Mouse (Mus musculus): ENCODE data around the gene Rabgap1.
A peak's percentile ranks its signal among the peaks of the same experiment; 100 is the strongest.
"Not testable (repeated sequence)": the region's sequence is repeated elsewhere in the genome, so short reads cannot be mapped to it uniquely, and the experiment has no call there.

Rabgap1 gene

GRCm38 (mm10) chr2:37442611-37443591 lies at the start of gene Rabgap1, which contains the start of the genes Zbtb26 and Zbtb6:
Gene Rabgap1 (plus strand): TSS chr2:37443279.
Gene Zbtb26 (minus strand): TSS chr2:37443135.
Gene Zbtb6 (minus strand): TSS chr2:37443171.
- peak; percentile 93 for DNase-seq (ENCODE audit: low read depth)

- DNase-seq (ENCODE audit: low read depth), result no peak
Measured at GRCm38 (mm10) chr2:37395539-37395938, 47.5 kb upstream of the Rabgap1 start.

- no peak for DNase-seq (ENCODE audit: low read depth)
Measured at GRCm38 (mm10) chr2:37421903-37422302, 21.2 kb upstream of the Rabgap1 start.

- peak; percentile 96 for DNase-seq (ENCODE audit: low read depth)
Measured at GRCm38 (mm10) chr2:37422306-37423304, 20.5 kb upstream of the Rabgap1 start, which contains the start of gene Rc3h2. Gene Rc3h2 (minus strand): TSS chr2:37422903.

- DNase-seq (ENCODE audit: low read depth), result no peak
Measured at GRCm38 (mm10) chr2:37423671-37424070, 19.4 kb upstream of the Rabgap1 start.

- peak; percentile 74 for DNase-seq (ENCODE audit: low read depth)
Measured at GRCm38 (mm10) chr2:37430593-37431464, 12.2 kb upstream of the Rabgap1 start.

GRCm38 (mm10) chr2:37431609-37432008 lies 11.5 kb upstream of the Rabgap1 start:
- no peak for DNase-seq (ENCODE audit: low read depth)

GRCm38 (mm10) chr2:37451667-37452375 lies 8.7 kb downstream of the Rabgap1 start:
- peak; percentile 89 for DNase-seq (ENCODE audit: low read depth)

- DNase-seq (ENCODE audit: low read depth), result no peak
Measured at GRCm38 (mm10) chr2:37452376-37452760, 9.3 kb downstream of the Rabgap1 start.

- no peak for DNase-seq (ENCODE audit: low read depth)
Measured at GRCm38 (mm10) chr2:37460707-37461106, 17.6 kb downstream of the Rabgap1 start.

GRCm38 (mm10) chr2:37466266-37466665 lies 23.2 kb downstream of the Rabgap1 start:
- DNase-seq (ENCODE audit: low read depth), result no peak

- no peak for DNase-seq (ENCODE audit: low read depth)
Measured at GRCm38 (mm10) chr2:37479559-37479958, 36.5 kb downstream of the Rabgap1 start.

GRCm38 (mm10) chr2:37480039-37480438 lies 37.0 kb downstream of the Rabgap1 start:
- DNase-seq (ENCODE audit: low read depth), result no peak

- no peak for DNase-seq (ENCODE audit: low read depth)
Measured at GRCm38 (mm10) chr2:37484165-37484564, 41.1 kb downstream of the Rabgap1 start.

- DNase-seq (ENCODE audit: low read depth), result peak; percentile 47
Measured at GRCm38 (mm10) chr2:37485370-37485769, 42.3 kb downstream of the Rabgap1 start.

GRCm38 (mm10) chr2:37486408-37486807 lies 43.3 kb downstream of the Rabgap1 start:
- DNase-seq (ENCODE audit: low read depth), result no peak

GRCm38 (mm10) chr2:37488956-37489355 lies 45.9 kb downstream of the Rabgap1 start:
- DNase-seq (ENCODE audit: low read depth), result no peak

GRCm38 (mm10) chr2:37497321-37497720 lies 54.2 kb downstream of the Rabgap1 start:
- DNase-seq (ENCODE audit: low read depth), result no peak

GRCm38 (mm10) chr2:37505856-37506255 lies 62.8 kb downstream of the Rabgap1 start:
- DNase-seq (ENCODE audit: low read depth), result not testable (repeated sequence)

- DNase-seq (ENCODE audit: low read depth), result no peak
Measured at GRCm38 (mm10) chr2:37511134-37511901, 68.2 kb downstream of the Rabgap1 start.

Data from c-Kit-positive CD71-negative TER-119-negative erythroid progenitor cells, embryonic 14.5 days (primary cell).